9 mouse cellular contexts compared by ENCODE assay signal in the genomic region with DNA sequence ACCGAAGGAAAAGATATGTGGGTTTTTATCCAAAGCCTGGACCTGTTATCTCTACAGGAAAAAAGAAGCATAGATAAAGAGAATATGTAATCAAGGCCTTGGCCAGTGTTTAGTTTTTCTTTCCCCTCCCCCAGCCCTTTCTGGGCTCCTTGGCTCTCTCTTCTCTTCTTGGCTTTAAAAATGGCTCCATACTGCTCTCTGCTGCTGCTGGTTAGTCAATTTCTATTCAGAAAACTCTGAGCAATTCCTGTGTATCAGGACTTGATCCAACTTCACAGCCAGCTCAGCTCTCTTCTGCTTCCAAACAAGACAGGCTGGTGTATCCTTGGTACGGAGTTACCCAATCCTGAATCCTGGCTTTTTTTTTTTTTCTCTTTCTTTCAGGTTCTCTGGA.
DNase-seq lines count a peak whose midpoint lies in the region; ATAC-seq lines count a peak whose summit lies in the region.
"Had no signal": no experiment of that assay in that cellular context is flagged by ENCODE, and none has a peak within 500 bp of the region (broad histone marks: within the 10 kb centered on the region; RNA-seq: fewer than 3 reads in every experiment).

No protein-coding gene starts in this region.

- no peak for DNase-seq in kidney, adult 11 months
- peak; percentile 24 for DNase-seq in cerebellum, adult 8-10 months
- DNase-seq in heart, adult 8-10 months (ENCODE audit: low spot score), result peak; percentile 44
- peak; percentile 38 for DNase-seq in kidney, postnatal 10 days
- peak; percentile 39 for DNase-seq in lung, postnatal 25 days (ENCODE audit: low spot score)
- peak; percentile 18 for DNase-seq in right cerebral cortex, postnatal 4 days
- no peak for DNase-seq in T-cell, adult 2 months (ENCODE audit: low spot score)

- H3K9ac ChIP-seq in kidney, embryonic 16.5 days (replicated peaks; ENCODE audit: low read length), result no peak overlapping the region
- H3K9ac ChIP-seq: embryonic facial prominence, embryonic 12.5 days had no signal

- H3K27me3 ChIP-seq in kidney, embryonic 16.5 days (ENCODE audit: insufficient read depth, low read length), result no peaks in the 10 kb centered on the region
- H3K27me3 ChIP-seq: embryonic facial prominence, embryonic 12.5 days had no signal

- H3K4me2 ChIP-seq in kidney, embryonic 16.5 days (replicated peaks; ENCODE audit: low read depth, low read length), result no peak overlapping the region
- H3K4me2 ChIP-seq: embryonic facial prominence, embryonic 12.5 days had no signal

- H3K36me3 ChIP-seq in kidney, embryonic 16.5 days (ENCODE audit: insufficient read depth, low read length), result no peaks in the 10 kb centered on the region
- H3K36me3 ChIP-seq: embryonic facial prominence, embryonic 12.5 days had no signal

- no peak overlapping the region for H3K27ac ChIP-seq in kidney, embryonic 16.5 days (ENCODE audit: low read length)
- H3K27ac ChIP-seq: embryonic facial prominence, embryonic 12.5 days had no signal

- 71% methylated on average over 2 of the region's 2 CpGs for WGBS in kidney, embryonic 16.5 days

- H3K4me1 ChIP-seq in kidney, embryonic 16.5 days (ENCODE audit: insufficient read depth, low read length), result no peaks in the 10 kb centered on the region
- H3K4me1 ChIP-seq: embryonic facial prominence, embryonic 12.5 days had no signal

- ATAC-seq in kidney, embryonic 16.5 days (ENCODE audit: low FRiP score, low TSS enrichment), result peak; percentile 81; the same call in 1 of the 2 replicates

- no peak overlapping the region for H3K4me3 ChIP-seq in kidney, embryonic 16.5 days (ENCODE audit: low read length)
- H3K4me3 ChIP-seq: embryonic facial prominence, embryonic 12.5 days had no signal

- H3K9me3 ChIP-seq in kidney, embryonic 16.5 days (ENCODE audit: low read length), result no peaks in the 10 kb centered on the region
- H3K9me3 ChIP-seq: embryonic facial prominence, embryonic 12.5 days had no signal

Comparison
In these comparisons a context has a peak if more than half of its experiments do, and no peak if none do; other contexts are left out.
1. DNase-seq: peak in cerebellum, adult 8-10 months (single experiment), heart, adult 8-10 months (single experiment), kidney, postnatal 10 days (single experiment), lung, postnatal 25 days (single experiment) and right cerebral cortex, postnatal 4 days (single experiment); none in kidney, adult 11 months (single experiment) and T-cell, adult 2 months (single experiment).